8 mouse cellular contexts compared by ENCODE assay signal in genomic region chr15:12320441-12321090, GRCm38 (mm10). TPM values are rescaled to one million over a fixed set of nuclear protein-coding genes. Genes with fewer than 3 reads are reported as not detected.
A peak's percentile ranks its signal among the peaks of the same experiment; 100 is the strongest.
DNase-seq lines count a peak whose midpoint lies in the region; ATAC-seq and TF ChIP-seq lines count a peak whose summit lies in the region.

No protein-coding gene starts in this region.

- H3K36me3 ChIP-seq in kidney, postnatal 0 days (ENCODE audit: insufficient read depth, low read length) = no peaks in the 10 kb centered on the region
- no peaks in the 10 kb centered on the region for H3K36me3 ChIP-seq in embryonic facial prominence, embryonic 12.5 days
- no peaks in the 10 kb centered on the region for H3K36me3 ChIP-seq in intestine, embryonic 14.5 days (ENCODE audit: control insufficient read depth, insufficient read depth, low read length)
- H3K36me3 ChIP-seq in midbrain, postnatal 0 days (ENCODE audit: insufficient read depth, low read length) = no peaks in the 10 kb centered on the region

- no peak for ATAC-seq in kidney, postnatal 0 days (replicated peaks; ENCODE audit: low FRiP score, low read depth)
- 0 out of 2 replicates have a peak, but pooled peaks have one; percentile 0 for ATAC-seq in embryonic facial prominence, embryonic 12.5 days (ENCODE audit: insufficient number of reproducible peaks, insufficient read depth, low FRiP score, low TSS enrichment)
- ATAC-seq in intestine, embryonic 14.5 days (replicated peaks; ENCODE audit: low FRiP score, low TSS enrichment, low read depth) = peak; percentile 16; the same call in 1 of the 2 replicates
- ATAC-seq in midbrain, postnatal 0 days (ENCODE audit: low FRiP score) = no peak; the same call in 1 of the 2 replicates

- H3K27ac ChIP-seq in kidney, postnatal 0 days = peak overlapping the region; percentile 98
- H3K27ac ChIP-seq in embryonic facial prominence, embryonic 12.5 days = peak overlapping the region; percentile 89
- H3K27ac ChIP-seq in intestine, embryonic 14.5 days (ENCODE audit: low read depth) = peak overlapping the region; percentile 95
- H3K27ac ChIP-seq in midbrain, postnatal 0 days (ENCODE audit: low read depth, low read length) = peak overlapping the region; percentile 43; the same call in 1 of the 2 replicates

- peaks cover 7% of the 10 kb centered on the region for H3K4me1 ChIP-seq in kidney, postnatal 0 days (replicated peaks; ENCODE audit: insufficient read depth, low read length)
- H3K4me1 ChIP-seq in embryonic facial prominence, embryonic 12.5 days = peaks cover 9% of the 10 kb centered on the region
- H3K4me1 ChIP-seq in intestine, embryonic 14.5 days (replicated peaks; ENCODE audit: control insufficient read depth, insufficient read depth, low read length) = peaks cover 17% of the 10 kb centered on the region
- peaks cover 11% of the 10 kb centered on the region for H3K4me1 ChIP-seq in midbrain, postnatal 0 days (ENCODE audit: insufficient read depth, low read length)

- 2% methylated on average over 22 of the region's 22 CpGs for WGBS in kidney, postnatal 0 days
- 5% methylated on average over 22 of the region's 22 CpGs for WGBS in embryonic facial prominence, embryonic 12.5 days
- WGBS in intestine, embryonic 14.5 days = 2% methylated on average over 22 of the region's 22 CpGs
- 4% methylated on average over 22 of the region's 22 CpGs for WGBS in midbrain, postnatal 0 days

- DNase-seq in kidney, postnatal 0 days (ENCODE audit: low spot score) = peak; percentile 37
- DNase-seq in kidney, postnatal 25 days = no peak
- DNase-seq in intestine, embryonic 14.5 days (ENCODE audit: low spot score) = no peak
- DNase-seq in midbrain, postnatal 0 days (ENCODE audit: low spot score) = no peak
- DNase-seq in right cerebral cortex, adult 2 months (ENCODE audit: low spot score in 2 of 2) = no peak
- no peak for DNase-seq in adrenal gland, postnatal 14 days
- no peak for DNase-seq in ovary, postnatal 14 days (ENCODE audit: low spot score)

- H3K9me3 ChIP-seq in kidney, postnatal 0 days (replicated peaks; ENCODE audit: low read length) = no peaks in the 10 kb centered on the region
- H3K9me3 ChIP-seq in embryonic facial prominence, embryonic 12.5 days = no peaks in the 10 kb centered on the region
- H3K9me3 ChIP-seq in intestine, embryonic 14.5 days (ENCODE audit: control insufficient read depth, low read length) = no peaks in the 10 kb centered on the region
- no peaks in the 10 kb centered on the region for H3K9me3 ChIP-seq in midbrain, postnatal 0 days (ENCODE audit: low read length)

- H3K4me2 ChIP-seq in kidney, postnatal 0 days (ENCODE audit: low read length) = peak overlapping the region; percentile 81
- H3K4me2 ChIP-seq in embryonic facial prominence, embryonic 12.5 days (replicated peaks) = peak overlapping the region; percentile 75
- H3K4me2 ChIP-seq in intestine, embryonic 14.5 days (ENCODE audit: low read length) = peak overlapping the region; percentile 73
- H3K4me2 ChIP-seq in midbrain, postnatal 0 days (ENCODE audit: low read depth, low read length, poor library complexity, severe bottlenecking) = peak overlapping the region; percentile 87

- H3K9ac ChIP-seq in kidney, postnatal 0 days (ENCODE audit: low read depth, low read length) = peak overlapping the region; percentile 99
- H3K9ac ChIP-seq in embryonic facial prominence, embryonic 12.5 days = peak overlapping the region; percentile 99
- peak overlapping the region; percentile 98 for H3K9ac ChIP-seq in intestine, embryonic 14.5 days (ENCODE audit: low read length)
- H3K9ac ChIP-seq in midbrain, postnatal 0 days (replicated peaks; ENCODE audit: low read length, poor library complexity, severe bottlenecking) = peak overlapping the region; percentile 96

- no peaks in the 10 kb centered on the region for H3K27me3 ChIP-seq in kidney, postnatal 0 days (ENCODE audit: insufficient read depth, low read length)
- H3K27me3 ChIP-seq in embryonic facial prominence, embryonic 12.5 days = peaks cover 3% of the 10 kb centered on the region; the same call in 1 of the 2 replicates
- H3K27me3 ChIP-seq in intestine, embryonic 14.5 days (replicated peaks; ENCODE audit: control insufficient read depth, insufficient read depth, low read length) = no peaks in the 10 kb centered on the region
- H3K27me3 ChIP-seq in midbrain, postnatal 0 days (ENCODE audit: insufficient read depth, low read length) = 0 out of 2 replicates have a peak, but pooled peaks cover 4% of the 10 kb centered on the region

- peak overlapping the region; percentile 100 for H3K4me3 ChIP-seq in kidney, postnatal 0 days (replicated peaks; ENCODE audit: low read depth, low read length)
- peak overlapping the region; percentile 97 for H3K4me3 ChIP-seq in embryonic facial prominence, embryonic 12.5 days
- peak overlapping the region; percentile 95 for H3K4me3 ChIP-seq in intestine, embryonic 14.5 days (ENCODE audit: low read depth, low read length)
- H3K4me3 ChIP-seq in midbrain, postnatal 0 days (ENCODE audit: low read depth, low read length) = peak overlapping the region; percentile 99

- no peak for TF ChIP-seq CTCF in kidney, postnatal 0 days (IDR thresholded peaks at IDR 0.05; ENCODE audit: low read depth)
- no peak for TF ChIP-seq CTCF in midbrain, postnatal 0 days (IDR thresholded peaks at IDR 0.05)

RNA-seq across cellular contexts. Expression of gene Golph3, which starts 0.7 kb away (rescaled TPM):
- polyA plus RNA-seq in kidney, postnatal 0 days (2015; fragmentation: Nextera tagmentation; extraction: Ambion mirVana) = 88.7 and 95.6 TPM in 2 replicates
- 97.2 and 104 TPM in 2 replicates for polyA plus RNA-seq in embryonic facial prominence, embryonic 12.5 days (2016; fragmentation: Nextera tagmentation; extraction: Ambion mirVana)
- polyA plus RNA-seq in intestine, embryonic 14.5 days (2014; fragmentation: Nextera tagmentation; extraction: Ambion mirVana) = 93.2 and 98.0 TPM in 2 replicates
- 116 and 133 TPM in 2 replicates for total RNA-seq in midbrain, postnatal 0 days (2014; rRNA removed)
- polyA plus RNA-seq in midbrain, postnatal 0 days (2015; fragmentation: Nextera tagmentation; extraction: Ambion mirVana) = 49.1 and 55.8 TPM in 2 replicates
- total RNA-seq in adrenal gland, postnatal 14 days (2021) = 109 and 116 TPM in 2 replicates

RNA-seq across cellular contexts. Expression of gene 1810049J17Rik, which starts 1.1 kb away (rescaled TPM):
- polyA plus RNA-seq in kidney, postnatal 0 days (2015; fragmentation: Nextera tagmentation; extraction: Ambion mirVana) = 0.45 and 1.9 TPM in 2 replicates
- polyA plus RNA-seq in embryonic facial prominence, embryonic 12.5 days (2016; fragmentation: Nextera tagmentation; extraction: Ambion mirVana) = 1.7 and 2.0 TPM in 2 replicates
- 1.4 and 1.7 TPM in 2 replicates for polyA plus RNA-seq in intestine, embryonic 14.5 days (2014; fragmentation: Nextera tagmentation; extraction: Ambion mirVana)
- not detected in 2 replicates for total RNA-seq in midbrain, postnatal 0 days (2014; rRNA removed)
- polyA plus RNA-seq in midbrain, postnatal 0 days (2015; fragmentation: Nextera tagmentation; extraction: Ambion mirVana) = 0.96 and 1.9 TPM in 2 replicates
- total RNA-seq in adrenal gland, postnatal 14 days (2021) = 2.0 TPM in 1 of 2 replicates, not detected in the other

Comparison
In these comparisons a context has a peak if more than half of its experiments do, and no peak if none do; other contexts are left out.
1. ATAC-seq: peak in embryonic facial prominence, embryonic 12.5 days (single experiment) and intestine, embryonic 14.5 days (single experiment); none in kidney, postnatal 0 days (single experiment) and midbrain, postnatal 0 days (single experiment).
2. H3K27ac ChIP-seq: peak in every context shown above with its lines; median percentile 98 in kidney, postnatal 0 days; 95 in intestine, embryonic 14.5 days; 89 in embryonic facial prominence, embryonic 12.5 days; 43 in midbrain, postnatal 0 days.
3. Peak in every context shown above with its lines, with median percentiles within 50 percentile points of each other: H3K4me2 ChIP-seq, H3K4me3 ChIP-seq and H3K9ac ChIP-seq.